Mouse (Mus musculus): ENCODE results near the gene Gga2. TPM values are rescaled to one million over a fixed set of nuclear protein-coding genes. Genes with fewer than 3 reads are reported as not detected.

The Gga2 gene
- total and polyA plus RNA-seq, 3 experiments = 198 to 315 (median 299) TPM

- H3K36me3 ChIP-seq (replicated peaks) = peaks cover 78% of the 10 kb centered on the region
- no peaks in the 10 kb centered on the region for H3K27me3 ChIP-seq (ENCODE audit: insufficient read depth, low read length)
- H3K9me3 ChIP-seq (replicated peaks) = no peaks in the 10 kb centered on the region
- H3K4me3 ChIP-seq (ENCODE audit: low read depth, low read length) = no peak overlapping the region
- H3K4me1 ChIP-seq (ENCODE audit: insufficient read depth, low read depth, low read length) = peaks cover 17% of the 10 kb centered on the region
- TF ChIP-seq GATA1 (IDR thresholded peaks at IDR 0.05; ENCODE audit: borderline replicate concordance, low read length) = no peak
- no peak for TF ChIP-seq TAL1 (conservative IDR thresholded peaks at IDR 0.05; ENCODE audit: low read depth, low read length)
- no peak for TF ChIP-seq GATA2 (IDR thresholded peaks at IDR 0.05; ENCODE audit: borderline replicate concordance, low read depth, low read length)
- TF ChIP-seq POLR2AphosphoS5 (IDR thresholded peaks at IDR 0.05; ENCODE audit: insufficient replicate concordance, low read depth, low read length) = no peak
- no peak for TF ChIP-seq CTCF (IDR thresholded peaks at IDR 0.05; ENCODE audit: low read depth, low read length)
- no peak; the same call in 1 of the 2 replicates for ATAC-seq (ENCODE audit: extremely low read depth, insufficient number of reproducible peaks, low FRiP score, poor library complexity, severe bottlenecking)
- DNase-seq (ENCODE audit: low spot score) = peak; percentile 11
Measured at GRCm38 (mm10) chr7:121963883-121964398, 57.1 kb downstream of the Gga2 start.

GRCm38 (mm10) chr7:121962571-121962959 is 58.5 kb downstream of the Gga2 start:
- no peak for ATAC-seq (ENCODE audit: extremely low read depth, insufficient number of reproducible peaks, low FRiP score, poor library complexity, severe bottlenecking)
- Histone ChIP-seq H3K36me3 (replicated peaks) (peaks cover 79% of the 10 kb centered on the region), H3K27me3 (ENCODE audit: insufficient read depth, low read length) (no peaks in the 10 kb centered on the region), H3K9me3 (replicated peaks) (no peaks in the 10 kb centered on the region), H3K4me3 (ENCODE audit: low read depth, low read length) (no peak overlapping the region), H3K4me1 (ENCODE audit: insufficient read depth, low read depth, low read length) (peaks cover 8% of the 10 kb centered on the region)
- TF ChIP-seq POLR2AphosphoS5 (IDR thresholded peaks at IDR 0.05; ENCODE audit: insufficient replicate concordance, low read depth, low read length) = no peak
- no peak for DNase-seq (ENCODE audit: low spot score)

GRCm38 (mm10) chr7:121961913-121962570 is 59.0 kb downstream of the Gga2 start:
- no peaks in the 10 kb centered on the region for H3K9me3 ChIP-seq (replicated peaks)
- no peaks in the 10 kb centered on the region for H3K27me3 ChIP-seq (ENCODE audit: insufficient read depth, low read length)
- TF ChIP-seq TAL1 (conservative IDR thresholded peaks at IDR 0.05; ENCODE audit: low read depth, low read length) (no peak), CTCF (IDR thresholded peaks at IDR 0.05; ENCODE audit: low read depth, low read length) (no peak), POLR2AphosphoS5 (IDR thresholded peaks at IDR 0.05; ENCODE audit: insufficient replicate concordance, low read depth, low read length) (no peak), GATA1 (IDR thresholded peaks at IDR 0.05; ENCODE audit: borderline replicate concordance, low read length) (no peak), GATA2 (IDR thresholded peaks at IDR 0.05; ENCODE audit: borderline replicate concordance, low read depth, low read length) (no peak)
- H3K4me3 ChIP-seq (ENCODE audit: low read depth, low read length) = no peak overlapping the region
- H3K36me3 ChIP-seq (replicated peaks) = peaks cover 82% of the 10 kb centered on the region
- DNase-seq (ENCODE audit: low spot score) = no peak
- H3K4me1 ChIP-seq (ENCODE audit: insufficient read depth, low read depth, low read length) = peaks cover 8% of the 10 kb centered on the region
- no peak for ATAC-seq (ENCODE audit: extremely low read depth, insufficient number of reproducible peaks, low FRiP score, poor library complexity, severe bottlenecking)

GRCm38 (mm10) chr7:121955802-121956201 is 65.2 kb downstream of the Gga2 start:
- H3K4me3 ChIP-seq (ENCODE audit: low read depth, low read length) = no peak overlapping the region
- no peaks in the 10 kb centered on the region for H3K9me3 ChIP-seq (replicated peaks)
- DNase-seq (ENCODE audit: low spot score) = no peak
- H3K27me3 ChIP-seq (ENCODE audit: insufficient read depth, low read length) = no peaks in the 10 kb centered on the region
- ATAC-seq (ENCODE audit: extremely low read depth, insufficient number of reproducible peaks, low FRiP score, poor library complexity, severe bottlenecking) = no peak
- H3K36me3 ChIP-seq (replicated peaks) = peaks cover 78% of the 10 kb centered on the region
- H3K4me1 ChIP-seq (ENCODE audit: insufficient read depth, low read depth, low read length) = no peaks in the 10 kb centered on the region
- TF ChIP-seq GATA2 (IDR thresholded peaks at IDR 0.05; ENCODE audit: borderline replicate concordance, low read depth, low read length) (no peak), CTCF (IDR thresholded peaks at IDR 0.05; ENCODE audit: low read depth, low read length) (no peak), TAL1 (conservative IDR thresholded peaks at IDR 0.05; ENCODE audit: low read depth, low read length) (no peak), GATA1 (IDR thresholded peaks at IDR 0.05; ENCODE audit: borderline replicate concordance, low read length) (no peak), POLR2AphosphoS5 (IDR thresholded peaks at IDR 0.05; ENCODE audit: insufficient replicate concordance, low read depth, low read length) (no peak)

- H3K9me3 ChIP-seq (replicated peaks) = no peaks in the 10 kb centered on the region
- TF ChIP-seq TAL1 (conservative IDR thresholded peaks at IDR 0.05; ENCODE audit: low read depth, low read length) = no peak
- TF ChIP-seq GATA1 (IDR thresholded peaks at IDR 0.05; ENCODE audit: borderline replicate concordance, low read length) = no peak
- TF ChIP-seq CTCF (IDR thresholded peaks at IDR 0.05; ENCODE audit: low read depth, low read length) = no peak
- no peak for TF ChIP-seq POLR2AphosphoS5 (IDR thresholded peaks at IDR 0.05; ENCODE audit: insufficient replicate concordance, low read depth, low read length)
- no peak for TF ChIP-seq GATA2 (IDR thresholded peaks at IDR 0.05; ENCODE audit: borderline replicate concordance, low read depth, low read length)
- DNase-seq (ENCODE audit: low spot score) = no peak
- ATAC-seq (ENCODE audit: extremely low read depth, insufficient number of reproducible peaks, low FRiP score, poor library complexity, severe bottlenecking) = no peak
- peaks cover 79% of the 10 kb centered on the region for H3K36me3 ChIP-seq (replicated peaks)
- no peaks in the 10 kb centered on the region for H3K27me3 ChIP-seq (ENCODE audit: insufficient read depth, low read length)
- H3K4me1 ChIP-seq (ENCODE audit: insufficient read depth, low read depth, low read length) = no peaks in the 10 kb centered on the region
- no peak overlapping the region for H3K4me3 ChIP-seq (ENCODE audit: low read depth, low read length)
Measured at GRCm38 (mm10) chr7:121954891-121955669, 65.9 kb downstream of the Gga2 start.

GRCm38 (mm10) chr7:121947513-121947912 is 73.5 kb downstream of the Gga2 start:
- TF ChIP-seq CTCF (IDR thresholded peaks at IDR 0.05; ENCODE audit: low read depth, low read length) (no peak), GATA1 (IDR thresholded peaks at IDR 0.05; ENCODE audit: borderline replicate concordance, low read length) (no peak), TAL1 (conservative IDR thresholded peaks at IDR 0.05; ENCODE audit: low read depth, low read length) (no peak), GATA2 (IDR thresholded peaks at IDR 0.05; ENCODE audit: borderline replicate concordance, low read depth, low read length) (no peak), POLR2AphosphoS5 (IDR thresholded peaks at IDR 0.05; ENCODE audit: insufficient replicate concordance, low read depth, low read length) (no peak)
- ATAC-seq (ENCODE audit: extremely low read depth, insufficient number of reproducible peaks, low FRiP score, poor library complexity, severe bottlenecking) = no peak
- H3K4me1 ChIP-seq (ENCODE audit: insufficient read depth, low read depth, low read length) = no peaks in the 10 kb centered on the region
- no peaks in the 10 kb centered on the region for H3K27me3 ChIP-seq (ENCODE audit: insufficient read depth, low read length)
- DNase-seq (ENCODE audit: low spot score) = no peak
- no peaks in the 10 kb centered on the region for H3K9me3 ChIP-seq (replicated peaks)
- peaks cover 80% of the 10 kb centered on the region for H3K36me3 ChIP-seq (replicated peaks)
- H3K4me3 ChIP-seq (ENCODE audit: low read depth, low read length) = no peak overlapping the region
